Mouse (Mus musculus): ENCODE results near the gene Ell. TPM values are rescaled to one million over a fixed set of nuclear protein-coding genes. Genes with fewer than 3 reads are reported as not detected.

The Ell gene
- polyA plus RNA-seq (2016; fragmentation: Nextera tagmentation; extraction: Ambion mirVana), result 20.8 and 22.7 TPM in 2 replicates

GRCm38 (mm10) chr8:70539077-70539813 lies at the start of gene Ell:
Gene Ell (plus strand): TSS chr8:70539457.
- WGBS, result under 1% methylated on average over 57 of the region's 58 CpGs
- Histone ChIP-seq H3K9me3 (no peaks in the 10 kb centered on the region), H3K27ac (peak within 1 kb of the TSS; percentile 92), H3K27me3 (ENCODE audit: poor library complexity, severe bottlenecking) (no peaks in the 10 kb centered on the region), H3K4me1 (peaks cover 41% of the 10 kb centered on the region), H3K36me3 (replicated peaks) (peaks cover 34% of the 10 kb centered on the region), H3K4me3 (peak within 1 kb of the TSS; percentile 88)
- DNase-seq (ENCODE audit: extremely low spot score, low spot score), result peak; percentile 99

- H3K4me3 ChIP-seq, result peak overlapping the region; percentile 50
- WGBS, result under 1% methylated on average over 26 of the region's 41 CpGs
- H3K36me3 ChIP-seq (replicated peaks), result no peaks in the 10 kb centered on the region
- H3K27me3 ChIP-seq (ENCODE audit: poor library complexity, severe bottlenecking), result peaks cover 100% of the 10 kb centered on the region
- DNase-seq (ENCODE audit: extremely low spot score, low spot score), result no peak
- H3K9me3 ChIP-seq, result no peaks in the 10 kb centered on the region
- H3K4me1 ChIP-seq, result peaks cover 87% of the 10 kb centered on the region
- H3K27ac ChIP-seq, result peak overlapping the region; percentile 72
Observed at GRCm38 (mm10) chr8:70489576-70489975, 49.7 kb upstream of the Ell start.

- Histone ChIP-seq H3K4me3 (peak overlapping the region; percentile 50), H3K4me1 (peaks cover 94% of the 10 kb centered on the region), H3K27ac (peak overlapping the region; percentile 72), H3K27me3 (ENCODE audit: poor library complexity, severe bottlenecking) (peaks cover 100% of the 10 kb centered on the region), H3K9me3 (no peaks in the 10 kb centered on the region), H3K36me3 (replicated peaks) (no peaks in the 10 kb centered on the region)
- 2% methylated on average over 10 of the region's 10 CpGs for WGBS
- DNase-seq (ENCODE audit: extremely low spot score, low spot score), result no peak
Observed at GRCm38 (mm10) chr8:70490061-70490879, 49.0 kb upstream of the Ell start.

- Histone ChIP-seq H3K4me1 (peaks cover 100% of the 10 kb centered on the region), H3K36me3 (replicated peaks) (no peaks in the 10 kb centered on the region), H3K27ac (peak overlapping the region; percentile 54; the same call in 1 of the 2 replicates), H3K27me3 (ENCODE audit: poor library complexity, severe bottlenecking) (peaks cover 100% of the 10 kb centered on the region), H3K4me3 (peak overlapping the region; percentile 50), H3K9me3 (no peaks in the 10 kb centered on the region)
- under 1% methylated on average over 20 of the region's 20 CpGs for WGBS
- DNase-seq (ENCODE audit: extremely low spot score, low spot score), result peak; percentile 38
Observed at GRCm38 (mm10) chr8:70490880-70491495, 48.3 kb upstream of the Ell start.

- H3K4me1 ChIP-seq, result peaks cover 80% of the 10 kb centered on the region
- H3K27ac ChIP-seq, result peak within 1 kb of the TSS; percentile 74
- H3K4me3 ChIP-seq, result peak within 1 kb of the TSS; percentile 50
- WGBS, result 1% methylated on average over 81 of the region's 93 CpGs
- no peak for DNase-seq (ENCODE audit: extremely low spot score, low spot score)
- no peaks in the 10 kb centered on the region for H3K9me3 ChIP-seq
- H3K36me3 ChIP-seq (replicated peaks), result no peaks in the 10 kb centered on the region
- H3K27me3 ChIP-seq (ENCODE audit: poor library complexity, severe bottlenecking), result peaks cover 100% of the 10 kb centered on the region
Observed at GRCm38 (mm10) chr8:70492664-70493640, 46.3 kb upstream of the Ell start, which contains the start of gene Crlf1. Gene Crlf1 (plus strand): TSS chr8:70493158.

GRCm38 (mm10) chr8:70493692-70494415 lies 45.4 kb upstream of the Ell start:
- peak overlapping the region; percentile 50 for H3K4me3 ChIP-seq
- peaks cover 71% of the 10 kb centered on the region for H3K4me1 ChIP-seq
- H3K9me3 ChIP-seq, result no peaks in the 10 kb centered on the region
- H3K27ac ChIP-seq, result peak overlapping the region; percentile 74
- H3K36me3 ChIP-seq (replicated peaks), result no peaks in the 10 kb centered on the region
- WGBS, result under 1% methylated on average over 47 of the region's 47 CpGs
- DNase-seq (ENCODE audit: extremely low spot score, low spot score), result no peak
- peaks cover 100% of the 10 kb centered on the region for H3K27me3 ChIP-seq (ENCODE audit: poor library complexity, severe bottlenecking)

GRCm38 (mm10) chr8:70494416-70494945 lies 44.8 kb upstream of the Ell start:
- Histone ChIP-seq H3K9me3 (no peaks in the 10 kb centered on the region), H3K4me3 (peak overlapping the region; percentile 50), H3K4me1 (peaks cover 69% of the 10 kb centered on the region), H3K27ac (peak overlapping the region; percentile 74; the same call in 1 of the 2 replicates), H3K27me3 (ENCODE audit: poor library complexity, severe bottlenecking) (peaks cover 100% of the 10 kb centered on the region), H3K36me3 (replicated peaks) (no peaks in the 10 kb centered on the region)
- WGBS, result 3% methylated on average over 28 of the region's 28 CpGs
- no peak for DNase-seq (ENCODE audit: extremely low spot score, low spot score)

GRCm38 (mm10) chr8:70495001-70495770 lies 44.1 kb upstream of the Ell start:
- Histone ChIP-seq H3K4me1 (peaks cover 69% of the 10 kb centered on the region), H3K27me3 (ENCODE audit: poor library complexity, severe bottlenecking) (peaks cover 100% of the 10 kb centered on the region), H3K27ac (peak overlapping the region; percentile 59; the same call in 1 of the 2 replicates), H3K4me3 (peak overlapping the region; percentile 50), H3K9me3 (no peaks in the 10 kb centered on the region), H3K36me3 (replicated peaks) (no peaks in the 10 kb centered on the region)
- no peak for DNase-seq (ENCODE audit: extremely low spot score, low spot score)
- WGBS, result 2% methylated on average over 21 of the region's 21 CpGs

- Histone ChIP-seq H3K9me3 (no peaks in the 10 kb centered on the region), H3K4me3 (peak overlapping the region; percentile 50), H3K4me1 (peaks cover 69% of the 10 kb centered on the region), H3K27me3 (ENCODE audit: poor library complexity, severe bottlenecking) (peaks cover 100% of the 10 kb centered on the region), H3K27ac (peak overlapping the region; percentile 59; the same call in 1 of the 2 replicates), H3K36me3 (replicated peaks) (no peaks in the 10 kb centered on the region)
- no peak for DNase-seq (ENCODE audit: extremely low spot score, low spot score)
- 6% methylated on average over 12 of the region's 12 CpGs for whole genome bisulfite sequencing
Observed at GRCm38 (mm10) chr8:70495771-70496062, 43.5 kb upstream of the Ell start.

- Histone ChIP-seq H3K9me3 (no peaks in the 10 kb centered on the region), H3K27ac (0 out of 2 replicates have a peak overlapping the region, but pooled peaks have one; percentile 9), H3K36me3 (replicated peaks) (peaks cover 12% of the 10 kb centered on the region), H3K4me3 (peak overlapping the region; percentile 37), H3K27me3 (ENCODE audit: poor library complexity, severe bottlenecking) (peaks cover 93% of the 10 kb centered on the region), H3K4me1 (peaks cover 69% of the 10 kb centered on the region)
- 6% methylated on average over 39 of the region's 39 CpGs for WGBS
- no peak for DNase-seq (ENCODE audit: extremely low spot score, low spot score)
Observed at GRCm38 (mm10) chr8:70500386-70501301, 38.6 kb upstream of the Ell start.
